Mouse (Mus musculus) NIH3T3 (cell line): Measurements from ENCODE around the gene Cela1.

Experiments used
- DNase-seq: peaks from one replicate; pipeline ENCODE4 v3.0.0-alpha.2; 2012; ENCODE audit warnings: low read depth

Cela1 gene

DNA sequence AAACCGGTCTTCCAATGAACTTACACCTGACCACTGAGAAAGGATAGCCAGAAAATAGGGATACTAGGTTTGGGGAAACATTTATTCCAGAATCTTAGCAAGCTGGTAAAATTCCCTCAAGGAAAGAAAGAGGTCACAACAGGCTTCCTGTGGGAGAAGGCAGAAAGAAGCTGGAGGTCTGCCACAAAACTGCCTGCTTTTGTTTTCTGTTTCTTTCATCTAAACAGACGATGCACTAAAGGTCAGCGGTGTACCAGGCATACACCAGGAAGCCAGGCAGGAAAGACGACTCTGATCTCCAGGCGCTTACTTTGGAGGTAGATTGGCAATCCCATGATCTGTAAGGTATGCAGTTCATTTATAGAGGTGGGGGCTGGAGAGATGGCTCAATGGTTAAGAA, 16.9 kb downstream of the Cela1 start:
- no peak for DNase-seq

DNA sequence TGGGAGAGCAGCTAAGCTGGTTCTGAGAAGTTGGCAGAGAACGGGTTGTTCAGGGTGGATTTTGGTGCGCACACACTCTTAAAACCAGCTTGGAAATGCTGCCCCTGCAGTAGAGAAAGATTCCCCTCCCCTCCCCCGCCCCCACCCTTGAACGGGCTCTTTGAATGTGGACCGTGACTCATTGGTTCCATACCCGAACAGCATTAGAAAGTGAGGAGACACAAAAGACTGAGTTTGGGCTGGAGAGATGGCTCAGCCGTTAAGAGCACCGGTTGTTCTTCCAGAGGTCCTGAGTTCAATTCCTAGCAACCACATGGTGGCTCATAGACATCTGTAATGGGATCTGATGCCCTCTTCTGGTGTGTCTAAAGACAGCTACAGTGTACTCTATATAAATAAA, 17.7 kb downstream of the Cela1 start:
- DNase-seq: peak; percentile 24

DNA sequence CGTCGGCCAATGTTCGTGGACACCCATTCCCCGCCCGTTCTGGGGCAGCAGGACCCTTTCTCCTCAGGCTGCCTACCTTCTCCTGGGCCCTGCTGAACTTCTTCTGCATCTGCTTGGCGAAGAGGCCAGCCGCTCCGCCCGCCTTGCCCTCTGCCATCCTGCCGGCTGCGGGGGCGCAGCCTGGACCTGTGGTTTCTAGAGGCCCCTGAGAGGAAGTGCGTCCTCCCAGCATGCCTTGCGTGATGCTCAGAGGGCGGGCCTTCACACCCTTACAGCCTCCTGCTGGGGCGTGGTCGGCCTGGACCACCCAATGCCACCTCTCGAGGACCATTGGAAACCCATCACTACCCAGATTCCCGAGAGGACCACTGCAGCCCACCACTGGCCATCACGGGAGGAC, 18.4 kb downstream of the Cela1 start, which contains the start of gene Bin2:
Bin2 (minus strand) TSS at position 217 of the 400 bp plus-strand sequence.
- DNase-seq: no peak

DNA sequence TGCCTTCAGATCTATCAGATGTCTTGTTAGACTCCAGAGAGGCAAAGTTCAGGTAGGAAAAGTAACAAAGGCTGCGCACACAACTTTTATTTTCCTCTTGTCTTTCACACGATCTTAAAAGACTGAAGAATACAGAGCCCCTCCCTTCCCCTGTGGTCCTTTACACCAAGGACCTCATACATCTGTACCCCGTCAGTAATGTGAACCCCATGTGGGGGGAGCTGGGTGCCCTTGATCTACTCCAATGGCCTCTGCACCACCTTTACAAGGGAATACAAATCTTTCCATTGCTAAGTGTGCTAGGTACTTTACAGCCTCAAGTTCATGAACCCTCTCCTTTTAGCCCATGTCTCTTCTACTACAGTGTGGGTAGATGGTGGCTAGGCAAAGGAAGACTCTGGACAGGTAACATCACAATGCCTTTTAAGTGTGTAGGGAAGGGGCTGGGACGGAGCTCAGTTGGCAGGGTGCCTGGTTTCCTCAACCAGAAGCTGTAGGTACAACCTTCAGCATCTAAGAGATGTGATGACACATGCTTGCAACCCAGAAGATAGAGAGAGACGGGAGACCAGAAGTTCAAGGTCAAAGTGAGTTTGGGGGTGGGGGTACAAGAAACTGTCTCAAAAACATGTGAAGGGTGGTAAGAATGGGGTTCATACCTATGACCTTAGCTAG, 19.7 kb downstream of the Cela1 start:
- DNase-seq: no peak

DNA sequence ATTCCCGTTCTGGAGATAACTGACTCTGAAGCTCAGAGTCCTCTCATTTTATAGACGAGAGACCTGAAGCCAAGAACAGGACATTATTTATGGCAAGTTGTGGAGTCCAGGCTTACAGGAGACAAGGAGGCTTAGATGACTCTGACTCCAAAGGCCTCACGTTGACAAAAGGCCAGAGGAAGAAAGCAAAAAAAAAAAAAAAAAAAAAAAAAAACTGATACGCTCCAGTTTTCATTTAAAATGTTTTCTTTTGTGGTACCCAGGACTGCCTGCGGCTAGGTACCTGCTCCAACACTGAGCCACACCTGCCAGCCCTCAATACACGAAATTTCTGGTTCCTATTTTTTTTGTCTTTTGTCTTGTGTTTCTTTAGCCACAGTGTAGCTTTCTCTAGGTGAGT, 20.3 kb downstream of the Cela1 start:
- DNase-seq: no peak

DNA sequence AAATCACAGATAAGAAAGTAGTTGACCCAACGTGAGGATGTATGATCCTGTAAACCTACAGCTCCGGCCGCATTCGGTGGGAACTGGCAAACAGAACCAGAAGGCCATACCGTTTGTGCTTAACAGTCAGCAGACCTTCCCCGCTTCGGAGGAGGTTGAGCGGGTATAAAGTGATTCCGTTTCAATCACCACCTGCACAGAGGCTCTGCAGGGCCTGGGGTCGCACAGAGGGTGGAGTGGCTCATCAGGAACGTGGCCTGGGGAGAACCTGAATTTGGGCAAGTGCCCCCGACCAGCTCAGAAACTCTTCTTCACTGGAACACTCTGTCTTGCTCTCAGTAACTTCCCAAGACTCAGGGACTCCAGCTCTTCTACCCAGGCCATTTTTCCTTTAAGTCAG, 20.9 kb downstream of the Cela1 start:
- DNase-seq: no peak

DNA sequence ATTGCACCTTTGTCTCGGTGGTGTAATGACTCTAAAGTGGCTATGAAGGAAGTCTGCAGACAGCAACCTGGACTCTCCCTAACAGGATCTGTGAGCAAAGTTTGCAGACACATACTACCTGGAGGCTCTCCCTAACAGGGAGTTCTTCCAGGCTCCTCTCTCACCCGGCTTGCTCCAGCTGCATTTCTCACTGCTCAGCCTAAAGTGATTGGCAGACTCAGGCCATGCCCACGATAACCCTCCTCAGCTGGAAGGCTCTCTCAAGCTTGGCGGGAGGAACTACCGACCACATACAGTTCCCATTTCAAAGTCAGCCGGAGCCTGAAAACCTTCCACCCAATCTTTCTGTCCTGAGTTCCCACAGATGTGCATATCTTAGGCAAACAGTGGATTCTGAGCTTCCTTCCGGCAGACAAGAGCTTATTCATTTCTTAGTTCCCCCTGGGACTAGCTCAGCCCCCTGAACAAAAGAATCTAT, 21.5 kb downstream of the Cela1 start:
- DNase-seq: no peak

DNA sequence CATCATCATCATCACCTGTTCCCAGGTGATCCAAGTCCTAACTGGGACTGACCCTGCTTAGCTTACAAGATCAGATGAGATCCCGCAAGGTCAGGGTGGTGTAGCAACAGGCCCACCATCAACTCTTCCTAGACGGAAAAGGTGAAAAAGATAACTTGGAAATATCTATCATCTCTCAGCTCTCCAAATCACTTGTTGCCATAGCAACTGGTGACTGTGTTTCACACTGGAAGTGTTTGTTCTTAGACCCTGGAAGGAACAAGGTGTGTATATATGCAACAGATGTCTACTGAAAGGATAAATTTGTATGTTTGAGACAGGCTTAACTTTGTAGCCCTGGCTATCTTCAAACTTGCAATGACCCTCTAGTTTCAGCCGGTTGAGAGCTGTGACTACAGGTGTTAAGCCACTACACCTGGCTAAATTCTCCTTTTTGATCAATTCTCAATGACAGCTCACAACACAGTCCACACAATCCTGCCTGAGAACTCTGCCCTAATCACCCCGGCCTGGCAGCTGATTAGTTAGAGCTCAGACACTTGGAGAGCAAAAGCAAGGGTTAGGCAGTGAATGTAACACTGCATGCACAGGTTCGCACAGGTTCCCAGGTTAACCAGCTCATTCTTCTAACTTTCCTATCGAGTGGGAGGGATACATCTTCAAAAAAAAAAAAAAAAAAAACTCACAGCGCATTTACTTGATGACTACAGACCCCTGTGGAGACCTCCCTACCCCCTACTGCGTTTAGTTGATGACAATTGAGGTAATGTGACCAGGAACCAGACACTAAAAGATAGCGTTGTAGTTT, 22.1 kb downstream of the Cela1 start:
- DNase-seq: no peak

DNA sequence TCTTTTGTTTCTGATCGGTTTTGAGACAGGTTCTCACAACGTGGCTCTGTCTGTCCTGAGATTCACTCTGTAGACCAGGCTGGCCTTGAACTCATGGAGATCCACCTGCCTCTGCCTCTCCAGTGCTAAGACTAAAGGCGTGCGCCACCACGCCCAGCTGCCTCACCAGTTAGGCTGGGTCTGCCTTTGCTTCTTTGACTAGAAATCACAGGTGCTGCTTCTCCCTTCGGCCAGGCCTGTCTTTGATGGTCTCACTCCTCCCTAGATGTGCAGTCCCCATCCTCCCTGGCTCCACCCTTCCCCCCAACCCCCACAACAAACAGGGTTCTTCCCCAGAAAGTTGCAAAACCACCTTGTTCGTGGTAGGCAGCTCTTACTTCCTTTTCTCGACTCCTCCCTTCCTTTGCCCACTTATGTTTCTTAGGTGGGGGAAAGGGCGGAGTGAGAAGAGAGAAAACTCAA, 22.9 kb downstream of the Cela1 start:
- DNase-seq: no peak

DNA sequence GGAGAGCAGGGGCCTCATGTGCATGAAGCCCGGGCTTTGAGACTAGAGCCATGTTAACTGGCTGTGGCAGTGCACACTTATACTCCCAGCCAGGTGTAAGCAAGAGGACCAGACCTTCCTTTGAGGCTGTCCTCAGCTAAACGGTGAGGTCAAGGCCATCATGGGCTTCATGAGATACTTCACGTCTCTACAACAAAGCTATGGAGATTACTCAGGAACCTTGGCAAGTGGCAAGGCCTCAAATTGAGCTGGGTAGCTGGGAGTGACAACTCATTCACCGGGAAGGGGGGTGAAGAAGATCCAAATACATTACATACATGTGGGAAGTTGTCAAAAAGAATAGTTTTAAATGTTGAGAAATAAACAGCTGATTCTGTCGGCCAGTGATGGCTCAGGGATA, 26.9 kb downstream of the Cela1 start:
- DNase-seq: no peak

DNA sequence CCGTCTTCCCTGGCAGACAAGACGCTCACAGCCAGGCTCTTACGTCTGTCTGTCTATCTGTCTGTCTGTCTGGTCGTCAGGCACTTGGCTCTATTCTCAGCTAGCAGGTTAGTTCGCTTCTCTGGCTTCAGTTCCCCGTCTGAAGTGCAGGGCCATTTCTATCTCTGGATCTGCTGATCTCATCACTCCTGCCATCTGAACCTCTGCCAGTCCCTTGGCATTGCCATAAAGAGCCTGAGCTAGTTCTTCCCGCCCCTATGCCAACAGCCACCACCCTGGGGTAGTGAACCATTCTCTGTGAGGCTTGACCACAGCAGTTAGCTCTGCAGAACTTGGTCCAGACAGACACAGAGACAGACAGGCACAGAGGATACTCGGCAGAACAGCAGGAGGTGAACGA, 27.4 kb downstream of the Cela1 start:
- DNase-seq: no peak

DNA sequence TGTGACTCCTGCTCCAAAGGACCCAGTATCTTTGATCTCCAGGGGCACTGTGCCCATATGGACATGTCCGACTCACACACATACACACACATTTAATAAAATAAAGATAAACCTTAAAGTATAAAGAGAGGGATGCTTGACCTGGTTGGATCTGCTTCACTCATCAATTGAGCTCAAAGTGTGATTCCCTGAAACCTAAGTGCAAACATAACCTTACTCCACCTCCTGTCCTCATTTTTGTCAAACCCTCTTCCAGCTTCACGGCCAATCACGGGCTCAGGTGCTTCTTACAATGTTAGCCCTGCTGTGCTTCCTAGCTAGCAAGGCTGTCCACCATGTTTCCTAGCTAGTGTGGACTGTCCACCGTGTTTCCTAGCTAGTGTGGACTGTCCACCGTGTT, 32.5 kb downstream of the Cela1 start:
- DNase-seq: no peak

DNA sequence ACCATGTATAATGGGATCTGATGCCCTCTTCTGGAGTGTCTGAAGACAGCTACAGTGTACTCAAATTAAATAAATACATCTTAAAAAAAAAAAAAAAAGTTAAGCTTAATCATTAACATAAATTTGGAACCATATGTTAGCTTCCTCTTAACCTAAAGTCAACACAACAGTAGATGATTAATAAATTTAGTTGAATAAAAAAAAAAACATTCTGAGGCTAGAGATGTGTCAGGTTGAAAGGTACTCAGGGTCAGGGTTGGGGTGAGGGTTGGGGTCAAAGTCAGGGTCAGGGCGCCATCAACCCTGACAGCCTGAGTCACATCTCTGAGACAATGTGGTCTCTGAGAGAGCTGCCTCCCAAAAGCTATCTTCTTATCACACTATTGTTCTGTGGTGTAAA, 33.5 kb downstream of the Cela1 start:
- no peak for DNase-seq

DNA sequence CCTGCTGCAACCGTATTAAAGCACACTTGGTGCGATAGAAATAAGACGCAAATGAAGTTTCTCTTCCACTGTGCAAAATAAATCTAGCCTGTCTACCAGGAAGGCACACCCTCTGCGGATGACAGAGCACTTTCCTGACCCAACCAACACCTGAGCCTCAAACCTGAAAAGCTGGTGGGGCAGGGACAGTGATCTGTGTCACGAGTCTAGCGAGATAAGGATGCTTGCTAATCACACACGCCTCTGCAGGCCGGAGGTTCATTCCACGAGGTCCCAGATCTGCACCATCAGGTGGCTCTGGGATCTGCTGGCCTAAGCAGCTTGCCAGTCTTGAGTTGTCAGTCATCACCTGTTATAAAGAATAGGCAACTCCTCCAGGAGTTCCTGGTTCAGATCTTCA, 36.1 kb downstream of the Cela1 start:
- no peak for DNase-seq

DNA sequence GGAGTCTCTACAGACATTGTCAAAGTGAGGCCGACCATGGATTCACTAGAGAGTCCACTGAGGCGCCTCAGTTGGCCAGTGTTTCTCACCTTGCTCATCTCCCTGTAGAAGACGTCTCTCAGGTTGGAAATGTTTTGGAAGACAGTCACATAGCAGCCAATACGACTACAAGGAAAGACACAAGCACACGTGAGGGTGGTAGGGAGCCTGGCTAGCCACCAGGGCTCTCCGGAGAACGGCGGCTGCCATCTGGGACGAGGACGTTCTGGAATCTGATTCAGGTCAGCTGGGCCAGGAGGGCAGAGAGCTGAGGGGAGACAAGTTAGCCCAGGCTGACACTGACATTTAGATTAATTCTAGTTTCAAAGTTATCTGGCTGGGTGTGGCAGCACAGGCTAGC, 37.6 kb downstream of the Cela1 start:
- no peak for DNase-seq

DNA sequence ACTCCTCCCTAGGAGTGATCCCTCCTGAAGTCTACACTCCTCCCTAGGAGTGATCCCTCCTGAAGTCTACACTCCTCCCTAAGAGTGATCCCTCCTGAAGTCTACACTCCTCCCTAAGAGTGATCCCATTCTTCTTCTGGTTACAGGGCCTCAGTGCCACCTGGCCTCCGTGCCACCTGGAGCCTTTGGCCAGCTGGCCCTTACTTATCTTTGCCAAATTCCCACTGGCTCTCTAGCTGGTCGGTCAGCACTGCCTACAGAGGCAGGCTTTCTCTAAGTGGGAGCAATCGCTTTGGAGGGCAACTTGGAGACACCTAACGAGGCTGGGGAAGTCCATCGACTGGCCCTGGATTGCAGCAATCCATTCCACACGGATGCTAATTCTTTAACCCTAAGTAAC, 41.6 kb downstream of the Cela1 start:
- no peak for DNase-seq

DNA sequence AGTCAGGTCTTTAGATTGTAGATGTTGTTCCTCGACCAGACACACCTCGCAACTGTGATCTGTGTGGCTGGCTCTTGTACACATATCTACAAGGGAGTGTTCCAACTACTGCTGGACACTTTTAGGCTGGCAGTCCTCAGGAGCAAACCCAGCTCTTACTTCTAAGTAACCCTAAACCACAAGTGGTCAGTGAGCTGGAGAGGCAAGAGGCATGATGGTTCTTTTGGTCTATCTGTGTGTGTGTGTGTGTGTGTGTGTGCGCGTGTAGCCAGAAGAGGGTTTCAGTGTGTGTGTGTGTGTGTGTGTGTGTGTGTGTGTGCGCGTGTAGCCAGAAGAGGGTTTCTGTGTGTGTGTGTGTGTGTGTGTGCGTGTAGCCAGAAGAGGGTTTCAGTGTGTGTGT, 45.3 kb downstream of the Cela1 start:
- DNase-seq: no peak

DNA sequence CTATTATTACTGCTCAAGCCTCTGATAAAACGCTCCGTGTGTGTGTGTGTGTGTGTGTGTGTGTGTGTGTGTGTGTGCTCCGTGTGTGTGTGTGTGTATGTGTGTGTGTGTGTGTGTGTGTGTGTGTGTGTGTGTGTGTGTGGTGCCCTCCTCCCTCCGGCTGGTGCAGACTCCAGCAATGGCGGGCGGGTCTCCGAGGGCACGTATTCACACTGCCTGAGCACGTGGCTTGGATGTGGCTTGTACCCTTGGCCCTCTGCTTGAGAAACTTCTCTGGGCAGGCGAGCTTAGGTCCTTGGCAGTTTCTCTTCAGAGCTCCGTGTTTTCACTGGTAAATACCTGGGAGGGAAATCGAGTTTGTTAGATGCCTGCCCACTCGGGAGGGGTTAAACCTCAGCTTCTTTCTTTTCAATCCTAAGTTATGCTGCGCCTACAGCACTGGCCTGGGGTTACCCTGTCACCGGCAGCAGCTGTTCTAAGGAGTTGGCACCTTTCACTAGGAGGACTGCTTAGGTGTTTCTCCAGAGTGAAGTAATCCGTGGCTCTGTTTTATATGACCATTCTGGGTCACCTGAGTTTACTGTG, 46.4 kb downstream of the Cela1 start:
- DNase-seq: no peak

DNA sequence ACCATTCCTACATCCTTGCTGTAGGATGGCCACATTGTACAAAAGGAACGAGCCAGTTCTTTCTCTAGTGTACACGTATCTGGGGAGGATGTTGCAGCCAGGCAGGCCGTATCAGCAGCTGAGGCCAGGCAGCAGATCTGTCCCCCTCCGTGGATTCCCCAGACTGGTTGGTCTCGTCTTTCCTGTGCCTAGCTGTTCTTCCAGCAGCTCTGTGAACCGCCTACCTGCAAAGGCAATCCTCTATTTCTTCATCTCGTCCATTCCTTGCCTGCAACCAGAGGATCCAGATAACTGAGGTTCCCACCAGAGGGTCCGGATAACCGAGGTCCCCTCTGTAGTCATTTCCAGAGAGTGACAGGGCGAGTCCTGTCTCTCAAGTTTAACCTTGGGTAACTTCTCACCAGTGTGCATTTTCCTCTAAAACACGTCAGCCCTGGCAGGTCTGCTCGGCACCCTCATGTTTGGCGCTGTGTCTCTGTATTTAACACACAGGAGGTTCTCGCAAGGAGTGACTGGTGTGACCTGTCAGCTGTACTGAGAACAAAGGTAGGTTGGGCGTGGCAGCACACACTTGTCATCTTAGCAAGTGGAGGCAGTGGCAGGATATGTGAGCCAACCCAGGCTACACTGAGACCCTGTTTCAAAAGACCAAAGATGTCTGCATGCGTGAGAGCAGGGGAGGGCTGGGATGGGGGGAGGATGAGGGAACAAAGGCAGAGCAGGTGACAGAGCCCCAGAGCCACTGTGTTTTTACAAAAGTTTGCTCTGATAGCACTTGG, 47.6 kb downstream of the Cela1 start:
- DNase-seq: no peak

DNA sequence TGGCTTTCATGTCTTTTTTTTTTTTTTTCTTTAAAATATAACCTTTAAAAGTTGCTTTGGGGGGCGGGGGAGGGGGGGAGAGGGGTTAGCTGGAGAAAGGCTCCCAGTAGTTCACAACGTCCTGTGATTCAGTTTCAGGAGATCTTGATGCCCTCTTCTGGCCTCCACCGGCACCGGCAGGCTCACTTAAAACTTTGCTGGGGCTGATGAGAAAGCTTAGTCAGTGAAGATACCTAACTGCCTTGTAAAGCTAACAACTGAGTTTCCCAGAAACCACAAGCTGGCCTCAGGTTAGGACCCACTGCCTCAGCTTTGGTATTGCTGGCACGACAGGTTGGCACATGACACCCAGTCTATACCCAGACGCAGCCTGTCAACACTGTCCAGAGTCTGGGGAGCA, 50.1 kb downstream of the Cela1 start:
- peak; percentile 53 for DNase-seq

DNA sequence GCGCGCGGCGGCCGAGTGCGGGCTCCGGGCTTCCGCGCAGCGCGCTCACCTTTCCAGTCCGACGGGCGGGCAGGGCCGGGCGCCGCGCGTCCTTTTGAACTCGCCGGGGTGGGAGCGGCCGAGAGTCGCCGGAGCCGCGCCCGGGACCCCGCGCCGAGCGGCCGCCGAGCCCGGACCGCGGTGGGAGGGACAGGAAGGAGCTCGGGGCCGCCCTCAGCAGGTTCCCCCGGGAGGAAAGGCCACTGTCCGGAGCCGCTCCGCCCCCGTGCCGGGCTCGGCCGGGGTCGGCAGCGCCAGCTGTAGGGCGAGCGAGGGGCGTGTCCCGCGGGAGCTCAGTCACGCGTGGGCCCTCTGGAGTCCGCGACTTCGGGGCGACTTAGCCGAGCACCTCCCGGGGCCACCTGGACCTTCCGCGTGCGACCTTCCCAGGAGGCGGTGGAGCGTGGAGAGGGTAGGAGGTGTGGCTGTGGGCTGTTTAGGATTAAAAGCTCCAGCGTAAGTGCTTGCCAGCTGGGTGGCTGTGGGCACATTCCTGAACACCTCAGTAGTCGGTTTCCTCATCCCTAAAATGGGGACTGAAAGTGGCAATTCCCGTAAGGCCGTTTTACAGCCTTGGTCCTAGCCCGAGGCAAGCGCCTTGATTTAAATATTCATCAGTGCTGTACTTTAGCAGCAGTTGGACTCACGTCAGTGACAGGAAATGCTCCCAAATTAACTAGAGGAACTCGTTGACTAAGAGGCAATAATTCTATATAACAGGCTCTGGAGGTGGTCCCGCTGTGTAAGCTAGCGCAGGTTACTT, 50.8 kb downstream of the Cela1 start, which contains the start of gene Smagp:
Smagp (minus strand) TSS at position 241 of the 802 bp plus-strand sequence.
- DNase-seq: no peak
